Mouse (Mus musculus): ENCODE measurements around the gene AU040320.

The AU040320 gene

DNA sequence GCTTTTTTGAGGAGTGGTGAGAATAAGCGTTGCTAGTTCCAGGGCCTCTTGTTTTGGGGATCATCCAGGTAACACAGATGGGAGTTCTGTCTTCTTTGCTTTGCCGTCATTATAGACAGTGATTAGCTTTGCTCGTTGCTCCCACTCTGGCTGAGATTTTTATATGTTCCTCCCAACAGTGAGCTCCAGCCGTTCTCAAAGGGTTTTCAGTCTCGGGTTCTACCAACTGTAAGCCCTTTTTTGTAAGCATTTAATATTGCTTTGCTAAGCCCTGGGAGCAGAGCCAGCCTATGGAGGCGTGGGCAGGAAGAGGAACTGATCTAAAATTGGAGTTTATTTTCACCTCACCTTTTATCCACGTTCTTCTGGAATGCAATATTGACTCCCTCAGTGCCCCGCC lies 29.7 kb downstream of the AU040320 start:
- no peak for DNase-seq (ENCODE audit: low spot score)

DNA sequence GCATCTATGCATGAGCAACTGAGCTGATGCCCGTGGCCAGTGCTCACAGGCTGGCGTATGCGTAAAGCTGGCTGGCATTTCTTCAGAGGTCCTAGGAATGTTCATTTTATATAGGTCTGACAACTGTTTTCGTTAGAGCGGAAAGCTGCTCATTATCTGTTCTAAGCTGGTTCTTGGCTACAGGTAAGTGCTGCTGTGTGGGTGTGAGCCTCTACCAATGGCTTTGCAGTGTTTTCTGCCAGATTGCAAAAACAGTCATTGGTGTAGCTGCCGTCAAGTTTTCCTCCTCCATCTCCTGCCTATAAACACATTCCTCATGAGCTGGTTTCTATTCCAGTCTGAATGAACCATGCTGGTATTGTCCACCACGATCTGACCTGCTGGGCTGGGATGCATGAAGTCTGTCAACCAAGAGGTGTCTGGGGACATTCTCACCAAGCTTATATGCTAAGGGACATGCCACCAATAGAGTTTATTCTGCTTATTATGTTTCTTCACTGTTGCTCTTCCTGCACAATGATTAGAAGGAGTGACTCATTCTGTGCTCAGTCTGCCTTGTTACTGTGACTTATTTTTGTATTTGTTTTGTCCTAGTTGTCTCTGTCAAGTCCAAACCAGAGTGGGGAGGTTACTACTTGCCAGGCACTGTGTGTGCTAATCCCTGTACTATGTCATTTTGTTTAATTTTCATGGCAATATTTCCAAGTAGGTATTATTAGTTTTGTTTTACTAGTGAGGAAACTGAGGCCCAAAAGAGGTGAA lies 39.2 kb downstream of the AU040320 start:
- no peak for DNase-seq (ENCODE audit: low spot score)

DNA sequence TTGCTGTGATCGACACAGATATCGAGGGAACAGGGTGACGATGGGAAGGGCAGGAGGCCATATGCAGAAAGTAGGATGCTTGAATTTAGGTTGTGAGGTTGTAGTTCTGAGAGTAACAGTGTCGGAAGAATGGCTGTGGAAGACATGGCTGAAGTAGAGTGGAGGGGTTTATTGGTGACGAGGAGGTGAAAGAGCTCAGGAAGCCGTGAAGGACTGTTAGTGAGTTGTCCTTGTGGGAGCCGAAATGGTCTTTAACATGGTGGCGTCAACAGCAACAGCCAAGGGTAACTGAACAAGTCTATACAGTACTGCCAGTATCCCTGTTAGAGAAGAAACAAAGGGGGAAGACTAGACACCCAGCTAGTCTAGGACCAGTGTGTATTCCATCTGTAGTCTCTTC lies 48.8 kb downstream of the AU040320 start:
- DNase-seq (ENCODE audit: low spot score): no peak

DNA sequence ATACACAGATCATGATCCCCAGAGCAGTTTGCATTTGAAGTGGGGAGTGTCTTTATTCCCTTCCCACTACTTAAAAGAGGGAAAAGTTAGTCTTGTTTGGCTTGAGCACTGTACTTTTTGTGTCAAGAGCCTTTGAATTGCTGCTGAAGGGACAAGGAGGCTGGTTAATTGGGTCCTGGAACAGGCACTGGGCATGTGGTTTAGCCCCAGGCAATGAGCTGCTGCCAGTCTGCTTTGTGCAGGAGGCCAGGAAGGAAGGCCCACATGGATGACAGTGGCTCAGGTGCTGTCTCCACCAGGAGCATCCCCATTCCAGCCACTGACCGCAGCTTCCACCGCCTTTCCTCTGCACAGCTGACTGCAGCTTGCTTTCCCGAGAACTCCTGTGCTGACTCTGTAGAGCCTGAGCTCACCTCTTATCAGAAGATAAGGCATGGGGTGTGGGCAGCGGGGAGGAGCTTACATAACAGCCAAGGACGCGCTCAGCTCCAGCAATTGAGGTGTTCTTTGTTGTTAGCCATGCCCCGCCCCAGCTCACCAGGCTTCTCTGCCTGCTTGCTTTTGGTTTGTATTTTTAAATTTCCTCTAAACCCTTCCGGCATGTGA lies 50.0 kb downstream of the AU040320 start:
- no peak for DNase-seq (ENCODE audit: low spot score)

DNA sequence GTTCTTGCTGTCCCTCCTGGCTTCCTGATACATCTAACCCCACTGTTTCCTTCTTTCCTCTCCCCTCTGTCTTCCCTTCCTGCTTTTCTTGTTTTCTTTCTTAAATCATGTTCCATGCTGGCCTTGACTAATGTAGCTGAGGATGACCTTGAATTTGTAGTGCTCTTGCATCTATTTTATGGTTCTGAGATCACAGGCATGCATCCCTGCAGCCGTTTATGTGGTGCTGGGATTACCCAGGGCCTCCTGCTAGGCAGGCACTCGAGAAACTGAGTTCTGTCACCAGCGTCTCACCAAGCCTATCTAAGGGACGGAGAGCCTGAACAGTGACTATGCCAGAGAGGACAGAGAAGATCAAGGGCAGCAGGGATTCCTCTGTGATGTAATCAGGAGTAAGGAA lies 52.4 kb downstream of the AU040320 start:
- DNase-seq (ENCODE audit: low spot score): no peak

DNA sequence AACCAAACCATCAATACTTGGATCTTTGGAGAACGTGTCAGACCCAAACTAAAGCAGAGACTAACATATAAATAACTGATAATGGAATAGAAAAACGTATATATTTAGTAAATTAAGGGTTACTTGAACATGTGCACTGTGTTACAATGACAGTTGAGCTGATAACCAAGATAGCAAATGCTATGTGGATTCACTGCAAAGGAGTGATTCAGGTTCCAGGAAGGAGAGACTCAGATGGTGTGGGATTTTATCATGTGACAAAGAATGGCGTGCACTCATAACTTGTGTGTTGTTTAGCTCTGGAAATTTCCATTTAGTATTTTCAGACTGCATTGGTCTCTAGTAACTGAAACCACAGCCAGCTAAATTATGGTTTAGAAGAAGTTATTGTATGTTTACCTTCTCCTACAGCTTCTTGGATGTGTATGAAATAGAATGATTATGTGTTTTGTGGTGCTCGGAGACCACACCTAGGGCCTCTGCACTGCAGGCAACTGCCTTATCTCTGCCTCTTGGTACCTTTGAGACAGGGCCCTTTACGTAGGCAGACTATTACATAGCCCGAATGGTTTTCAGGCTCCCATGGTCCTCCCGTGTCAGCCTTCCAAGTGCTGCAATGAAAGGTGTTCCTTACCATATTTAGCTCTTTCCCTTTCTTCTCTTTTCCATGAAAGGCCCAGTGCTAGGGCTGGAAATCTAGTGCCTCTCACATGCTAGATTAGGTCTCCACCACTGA lies 53.5 kb downstream of the AU040320 start:
- DNase-seq (ENCODE audit: low spot score): no peak

DNA sequence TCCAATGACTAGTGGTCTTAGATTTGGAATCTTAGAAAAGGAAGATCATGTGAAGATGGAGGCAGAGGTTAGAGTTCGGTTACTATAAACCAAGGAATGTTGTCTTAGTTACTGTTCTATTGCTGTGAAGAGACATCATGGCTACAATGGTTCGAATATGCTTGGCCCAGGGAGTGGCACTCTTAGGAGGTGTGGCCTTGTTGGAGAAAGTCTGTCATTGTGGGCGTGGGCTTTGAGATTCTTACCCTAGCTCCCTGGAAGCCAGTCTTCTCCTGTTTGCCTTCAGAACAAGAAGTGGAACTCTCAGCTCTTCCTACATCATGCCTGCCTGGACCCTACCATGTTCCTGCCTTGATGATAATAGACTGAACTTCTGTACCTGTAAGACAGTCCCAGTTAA lies 57.2 kb downstream of the AU040320 start:
- no peak for DNase-seq (ENCODE audit: low spot score)

DNA sequence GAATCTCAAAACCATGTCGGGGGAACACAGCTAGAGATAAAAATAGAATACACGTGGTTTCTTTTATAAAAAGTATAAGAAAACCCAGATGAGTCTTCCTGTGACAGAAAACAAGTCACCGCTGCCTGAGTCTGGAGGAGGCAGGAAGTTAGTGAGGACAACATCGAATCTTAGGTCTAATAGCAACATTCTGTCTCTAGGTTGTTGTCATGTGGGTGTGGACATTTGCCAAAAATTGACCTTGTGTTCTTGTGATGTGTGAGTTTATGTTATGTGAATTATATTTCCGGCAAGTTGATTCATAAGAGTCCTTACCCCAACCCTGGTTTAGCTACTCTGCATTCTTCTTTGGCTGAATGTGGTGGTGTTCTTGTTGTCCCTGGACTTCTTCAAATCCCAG lies 59.9 kb downstream of the AU040320 start:
- DNase-seq (ENCODE audit: low spot score): no peak

DNA sequence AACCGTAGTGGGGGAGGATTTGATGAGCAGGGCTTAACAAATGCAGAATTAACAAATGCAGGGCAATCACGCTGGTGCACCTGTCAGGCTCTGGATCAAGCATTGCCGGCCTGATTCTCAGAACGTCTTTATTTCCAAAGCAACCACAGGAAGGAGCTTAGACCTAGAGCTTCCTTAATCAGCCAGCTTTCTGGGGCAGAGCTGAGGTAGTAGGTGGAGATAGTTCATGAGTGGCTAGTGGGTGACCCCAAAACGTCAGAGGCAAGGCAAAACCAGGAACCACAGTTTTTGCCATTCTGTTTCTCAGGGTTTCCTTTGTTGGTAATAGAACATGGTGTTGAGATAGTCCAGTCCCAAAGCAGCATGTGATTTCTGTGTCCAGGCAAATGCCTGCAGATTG lies 61.5 kb downstream of the AU040320 start:
- DNase-seq (ENCODE audit: low spot score): no peak

DNA sequence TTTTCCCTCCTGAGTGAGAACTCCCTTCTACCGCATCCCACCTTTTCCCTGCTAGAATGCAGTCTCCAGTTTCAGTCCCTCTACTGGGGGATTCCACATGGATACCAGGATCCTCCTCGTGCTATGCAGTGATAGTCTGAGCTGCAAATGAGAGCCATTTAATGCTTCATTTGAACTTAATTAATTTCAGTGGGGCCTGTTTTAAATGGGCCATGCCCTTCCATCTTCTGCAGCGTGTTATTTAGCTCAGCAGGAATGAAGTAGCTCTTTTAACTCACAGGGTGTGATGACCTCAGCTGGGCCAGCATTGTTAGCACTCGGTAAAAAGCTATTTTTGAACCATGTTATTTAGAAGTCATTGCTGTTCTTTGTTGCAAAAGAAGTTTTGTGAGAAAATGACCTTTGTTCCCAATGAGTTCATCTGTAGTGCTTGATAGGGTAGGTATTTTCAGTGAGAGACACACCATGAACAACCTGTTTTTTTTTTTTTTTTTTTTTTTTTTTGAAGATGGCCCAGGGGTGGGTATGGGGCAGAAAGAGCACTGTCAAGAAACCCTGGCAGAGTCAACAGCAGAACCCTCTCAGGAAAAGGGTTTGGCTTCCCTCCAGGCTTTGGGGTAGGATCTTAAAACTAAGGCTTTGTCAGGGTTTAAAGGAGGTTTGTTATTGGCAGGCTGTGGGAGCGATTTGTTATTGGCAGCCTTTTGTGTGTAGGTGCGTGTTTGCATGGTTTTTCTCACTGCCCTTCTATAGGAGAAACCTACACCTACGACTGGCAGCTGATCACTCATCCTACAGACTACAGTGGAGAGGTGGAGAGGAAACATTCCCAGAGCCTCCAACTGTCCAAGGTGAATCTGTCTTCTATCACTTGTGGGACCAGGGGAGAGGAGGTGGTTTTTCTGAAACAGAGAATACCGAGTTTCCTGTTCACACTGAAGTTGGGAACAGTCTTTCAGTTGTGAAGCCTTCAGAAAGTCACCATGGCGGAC lies 69.8 kb downstream of the AU040320 start:
- DNase-seq (ENCODE audit: low spot score): no peak

DNA sequence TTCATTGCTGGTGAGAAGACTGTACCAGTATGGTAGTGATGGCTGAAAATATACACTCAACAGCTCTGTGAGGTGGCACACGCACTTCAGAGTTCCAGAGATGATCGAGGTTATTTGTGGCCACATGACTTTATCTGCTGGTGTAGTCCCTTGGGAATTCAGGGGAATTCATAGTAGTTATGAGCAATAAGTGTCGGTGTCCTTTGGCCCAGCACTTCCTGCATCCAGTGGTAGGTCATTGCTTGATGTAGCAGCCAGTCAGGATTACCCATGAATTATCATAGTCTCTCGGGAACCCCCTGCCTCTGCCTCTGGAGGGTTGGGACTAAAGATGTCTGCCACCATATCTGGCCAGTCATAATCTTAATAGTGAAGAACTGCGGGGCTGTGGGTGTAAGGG lies 70.6 kb downstream of the AU040320 start:
- no peak for DNase-seq (ENCODE audit: low spot score)

DNA sequence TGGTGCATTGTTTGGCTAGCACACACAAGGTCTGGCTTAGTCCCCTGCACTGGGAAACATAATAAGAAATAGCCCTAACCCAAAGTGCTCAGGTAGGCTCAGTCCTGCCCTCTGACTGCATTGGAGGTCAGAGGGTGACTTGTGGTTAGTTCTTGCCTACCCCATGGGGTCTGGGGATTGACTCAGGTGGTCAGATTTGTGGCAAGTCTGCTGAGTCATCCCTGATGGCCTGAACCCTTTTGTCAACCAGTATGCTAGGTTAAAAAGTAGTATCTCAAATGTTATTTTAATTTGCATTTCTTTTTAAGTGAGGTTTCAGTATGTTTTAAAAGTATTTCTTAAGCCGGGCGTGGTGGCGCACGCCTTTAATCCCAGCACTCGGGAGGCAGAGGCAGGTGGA lies 77.8 kb downstream of the AU040320 start:
- no peak for DNase-seq (ENCODE audit: low spot score)

DNA sequence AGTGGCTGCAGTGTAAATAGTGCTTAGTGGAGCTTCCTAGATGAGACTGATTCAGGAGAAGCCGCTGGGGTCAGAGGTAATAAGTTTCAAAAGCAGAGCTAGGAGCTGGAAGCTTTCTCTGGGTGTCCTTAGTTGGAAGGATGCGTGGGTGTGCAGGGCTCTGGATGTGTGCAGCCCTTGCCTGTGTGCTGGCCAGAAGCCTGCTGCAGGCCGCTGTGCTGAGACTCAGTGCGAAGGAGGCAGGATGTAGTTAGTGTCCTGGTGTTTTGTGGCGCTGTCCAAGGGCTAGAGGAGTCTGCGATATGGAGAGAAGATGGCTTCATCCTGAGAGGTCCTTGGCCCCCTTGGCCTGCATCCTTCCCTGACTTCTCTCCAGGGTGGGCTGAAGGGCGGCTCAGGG lies 85.5 kb downstream of the AU040320 start:
- DNase-seq (ENCODE audit: low spot score): no peak

DNA sequence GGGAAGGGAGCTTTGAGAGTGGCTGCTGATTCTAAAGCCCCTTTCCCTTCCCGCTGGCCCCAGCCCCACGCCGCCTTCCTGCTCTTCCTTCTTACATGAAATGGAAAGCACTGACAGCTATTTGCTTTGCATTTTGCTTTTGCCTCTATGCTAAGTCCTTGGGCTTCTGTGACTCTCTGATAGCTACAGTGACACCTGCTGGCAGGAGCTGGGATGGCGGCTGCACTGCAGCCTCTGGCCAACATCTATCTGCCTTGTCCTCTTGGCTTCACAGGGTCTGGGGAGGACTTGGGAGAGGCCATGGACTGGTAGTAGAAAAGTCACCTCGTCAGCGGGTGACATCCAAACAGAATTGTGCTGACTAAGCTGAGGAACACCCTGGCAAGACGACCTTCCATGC lies 86.5 kb downstream of the AU040320 start:
- peak; percentile 89 for DNase-seq (ENCODE audit: low spot score)

DNA sequence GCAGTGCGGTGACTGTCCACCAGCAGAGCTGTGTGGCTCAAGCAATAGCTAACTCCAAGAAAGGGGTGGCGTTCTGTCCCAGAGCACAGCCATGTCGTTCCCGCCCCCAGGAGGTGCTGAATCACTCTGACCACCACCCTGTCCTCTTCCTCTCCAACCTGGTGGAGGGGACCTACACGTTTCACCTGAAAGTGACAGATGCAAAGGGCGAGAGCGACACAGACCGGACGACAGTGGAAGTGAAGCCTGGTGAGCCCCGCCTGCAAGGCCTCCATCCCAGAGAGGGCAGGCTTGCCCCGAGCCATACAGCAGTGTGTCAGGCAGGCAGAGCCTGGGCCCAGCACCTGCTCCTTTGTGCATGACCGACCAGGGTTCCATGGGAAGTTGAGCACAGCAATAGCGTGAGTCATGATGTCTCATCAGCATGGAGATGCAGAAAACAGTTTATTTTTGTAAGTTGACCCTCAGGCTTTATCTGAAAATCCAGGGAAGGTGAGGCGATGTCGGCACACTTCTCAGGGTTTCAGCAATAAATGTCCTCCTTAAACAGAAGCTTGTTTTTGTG lies 87.7 kb downstream of the AU040320 start:
- DNase-seq (ENCODE audit: low spot score): no peak

DNA sequence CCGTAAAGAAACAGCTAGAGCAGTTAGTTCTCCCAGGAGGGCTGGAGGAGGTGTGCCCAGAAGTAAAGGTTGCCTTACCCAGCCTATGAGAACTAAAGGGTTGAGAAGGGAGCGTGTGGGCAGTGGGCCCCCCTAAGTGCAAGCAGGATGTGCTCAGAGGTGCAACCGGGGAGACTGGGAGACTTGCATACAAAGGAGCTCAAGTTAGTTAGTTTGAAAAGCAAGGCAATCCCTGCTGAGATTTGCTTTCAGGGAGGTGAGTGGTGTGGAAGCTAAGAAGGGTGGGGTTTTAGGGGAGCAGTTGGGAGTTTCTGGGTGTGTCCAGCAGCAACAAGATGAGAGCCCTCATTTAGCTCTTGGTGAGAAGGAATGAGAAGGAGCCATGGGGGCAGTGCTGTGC lies 89.6 kb downstream of the AU040320 start:
- DNase-seq (ENCODE audit: low spot score): no peak

DNA sequence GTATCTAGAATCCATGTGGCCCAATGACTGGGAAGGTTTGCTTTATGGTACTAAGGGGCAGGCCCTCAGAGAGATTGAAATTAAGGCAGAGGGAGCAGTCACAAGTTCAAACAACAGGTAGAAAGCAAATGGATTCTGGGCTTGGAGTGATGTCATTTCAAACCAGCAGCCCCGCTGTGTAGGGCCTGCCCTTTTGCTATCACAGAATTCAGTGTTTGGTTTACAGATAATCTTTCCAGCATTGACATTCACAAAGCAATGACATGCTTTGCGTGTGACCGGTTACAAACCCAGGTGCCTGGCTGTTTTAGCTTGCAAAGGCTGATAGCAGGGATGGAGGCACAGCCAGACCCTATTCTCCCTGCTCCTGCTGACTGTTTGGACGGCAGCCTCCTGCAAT lies 92.3 kb downstream of the AU040320 start:
- no peak for DNase-seq (ENCODE audit: low spot score)

DNA sequence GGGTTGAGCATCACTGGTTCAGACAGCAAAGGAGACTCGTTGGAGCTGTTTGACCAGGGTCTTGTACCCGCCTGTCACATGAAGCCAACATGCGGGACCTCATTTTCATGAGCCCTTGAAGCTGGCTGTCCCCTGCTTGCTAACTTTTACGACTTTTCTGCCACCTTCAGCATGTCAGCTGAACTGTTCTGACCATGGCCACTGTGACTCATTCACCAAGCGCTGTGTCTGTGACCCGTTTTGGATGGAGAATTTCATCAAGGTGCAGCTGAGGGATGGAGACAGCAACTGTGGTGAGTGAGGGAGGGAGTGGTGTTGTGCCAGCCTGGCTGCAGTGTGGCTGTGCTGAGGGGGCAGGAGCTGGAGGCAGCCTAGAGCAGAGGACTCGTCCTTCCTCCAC lies 93.6 kb downstream of the AU040320 start:
- DNase-seq (ENCODE audit: low spot score): no peak

DNA sequence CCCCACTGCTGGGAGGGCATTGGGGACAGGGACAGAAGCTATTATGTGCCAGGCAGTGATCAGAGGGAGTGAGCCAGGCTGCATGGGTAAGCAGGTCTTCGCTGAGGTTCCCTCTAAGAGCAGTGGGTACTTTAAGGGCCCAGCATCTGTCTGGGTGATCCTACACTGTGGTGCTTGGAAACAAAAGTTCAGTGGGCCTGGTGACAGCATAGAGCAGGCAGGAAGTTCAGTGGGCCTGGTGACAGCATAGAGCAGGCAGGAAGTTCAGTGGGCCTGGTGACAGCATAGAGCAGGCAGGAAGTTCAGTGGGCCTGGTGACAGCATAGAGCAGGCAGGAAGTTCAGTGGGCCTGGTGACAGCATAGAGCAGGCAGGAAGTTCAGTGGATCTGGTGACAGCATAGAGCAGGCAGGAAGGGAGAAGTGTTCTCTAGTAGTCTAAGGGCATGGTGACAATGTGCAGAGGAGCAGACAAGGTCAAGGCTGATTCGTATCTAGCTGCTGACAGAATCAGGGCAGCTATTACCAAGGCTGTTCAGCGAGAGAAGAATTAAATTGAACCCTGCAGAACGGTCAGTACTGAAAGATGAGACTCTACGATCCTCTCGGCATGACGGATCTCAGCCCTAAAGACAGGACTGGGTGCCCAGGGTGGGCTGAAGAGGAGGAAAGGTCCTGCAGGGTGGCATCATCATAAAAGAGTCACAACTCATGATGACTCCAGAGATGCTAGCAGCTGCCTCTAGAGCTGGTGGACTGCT lies 96.9 kb downstream of the AU040320 start:
- DNase-seq (ENCODE audit: low spot score): no peak

DNA sequence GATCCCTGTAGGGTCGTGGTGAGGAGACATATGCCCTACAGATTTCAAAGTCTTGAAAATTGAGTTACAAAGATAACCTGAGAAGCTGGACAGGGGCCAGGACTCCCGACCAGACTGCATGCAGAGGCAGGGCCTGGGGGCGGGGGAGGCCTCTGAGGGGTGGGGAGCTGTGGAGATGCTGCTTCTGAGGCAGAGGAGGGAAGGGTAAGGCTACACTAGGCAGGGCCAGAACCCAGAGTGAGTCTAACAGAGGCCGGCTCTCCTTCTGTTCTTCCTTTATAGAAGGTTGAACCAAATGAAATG lies 97.4 kb downstream of the AU040320 start:
- no peak for DNase-seq (ENCODE audit: low spot score)

DNA sequence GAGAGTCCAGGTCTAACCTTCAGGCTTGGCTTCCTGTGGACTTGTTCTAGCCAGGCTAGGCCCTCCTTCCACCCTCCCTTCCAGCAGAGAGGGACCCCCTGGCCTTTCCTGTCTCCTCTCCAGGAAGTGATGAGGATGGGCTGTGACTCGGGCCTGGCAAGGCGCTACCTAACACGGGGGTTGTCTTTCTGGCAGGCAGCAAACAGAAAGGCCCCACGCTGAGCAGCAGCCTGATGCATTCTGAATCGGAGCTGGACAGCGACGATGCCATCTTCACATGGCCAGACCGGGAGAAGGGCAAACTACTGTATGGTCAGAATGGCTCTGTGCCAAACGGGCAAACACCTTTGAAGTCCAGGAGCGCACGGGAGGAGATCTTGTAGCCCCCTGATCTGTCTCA lies 99.6 kb downstream of the AU040320 start:
- DNase-seq (ENCODE audit: low spot score): no peak
